Mouse (Mus musculus): Measurements from ENCODE around the gene Rapgef3. TPM values are rescaled to one million over a fixed set of nuclear protein-coding genes. Genes with fewer than 3 reads are reported as not detected.

The Rapgef3 gene
- total RNA-seq (2021): 10 to 100 TPM; 32.7 to 33.4 TPM

DNA sequence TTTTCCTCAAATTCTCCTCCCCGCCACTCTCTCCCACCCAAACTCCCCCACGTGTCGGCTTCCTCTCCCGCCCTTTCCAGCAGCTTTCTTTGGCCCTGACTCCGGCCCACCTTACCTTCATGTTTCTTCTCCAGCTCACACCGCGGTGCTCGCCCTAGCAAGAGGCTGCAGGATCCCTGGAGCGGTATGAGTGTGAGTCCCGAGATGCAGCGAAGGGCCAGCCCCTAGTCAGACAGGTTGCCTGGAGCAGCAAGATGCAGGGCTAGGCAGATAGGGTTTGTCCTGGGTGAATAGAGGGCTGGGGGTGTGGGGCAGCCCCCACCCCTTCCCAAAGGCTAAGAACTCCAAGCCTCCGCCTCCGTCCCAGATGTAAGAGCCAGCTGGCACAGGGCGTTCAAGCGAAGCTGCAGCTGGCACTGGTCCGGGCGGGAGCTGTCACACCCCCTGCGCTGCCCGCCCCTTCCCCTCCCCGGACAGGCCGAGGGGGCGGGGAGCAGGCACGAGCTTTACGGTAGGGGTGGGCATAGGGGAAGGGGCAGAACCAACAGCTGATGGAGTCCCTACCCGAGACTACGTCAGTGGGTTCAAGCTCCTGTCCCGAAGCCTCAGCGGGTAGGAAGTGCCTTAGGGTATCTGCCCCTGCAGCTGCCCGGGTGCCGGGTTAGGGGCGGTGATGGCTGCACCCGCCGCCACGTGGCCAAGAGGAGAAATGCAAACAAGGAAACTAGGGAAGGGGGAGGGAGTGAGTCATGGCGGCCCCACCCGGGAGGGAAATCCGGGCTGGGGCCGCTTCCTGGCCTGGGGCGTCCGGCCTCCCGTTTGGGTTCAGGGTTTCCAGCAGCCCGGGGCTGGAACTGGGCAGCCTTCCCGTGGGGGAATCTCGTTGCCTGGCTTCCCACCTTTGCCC is at the start of gene Rapgef3:
Gene Rapgef3, minus strand, starts transcription at position 693 of the 907 bp plus-strand sequence.
- peak; percentile 90 for DNase-seq

DNA sequence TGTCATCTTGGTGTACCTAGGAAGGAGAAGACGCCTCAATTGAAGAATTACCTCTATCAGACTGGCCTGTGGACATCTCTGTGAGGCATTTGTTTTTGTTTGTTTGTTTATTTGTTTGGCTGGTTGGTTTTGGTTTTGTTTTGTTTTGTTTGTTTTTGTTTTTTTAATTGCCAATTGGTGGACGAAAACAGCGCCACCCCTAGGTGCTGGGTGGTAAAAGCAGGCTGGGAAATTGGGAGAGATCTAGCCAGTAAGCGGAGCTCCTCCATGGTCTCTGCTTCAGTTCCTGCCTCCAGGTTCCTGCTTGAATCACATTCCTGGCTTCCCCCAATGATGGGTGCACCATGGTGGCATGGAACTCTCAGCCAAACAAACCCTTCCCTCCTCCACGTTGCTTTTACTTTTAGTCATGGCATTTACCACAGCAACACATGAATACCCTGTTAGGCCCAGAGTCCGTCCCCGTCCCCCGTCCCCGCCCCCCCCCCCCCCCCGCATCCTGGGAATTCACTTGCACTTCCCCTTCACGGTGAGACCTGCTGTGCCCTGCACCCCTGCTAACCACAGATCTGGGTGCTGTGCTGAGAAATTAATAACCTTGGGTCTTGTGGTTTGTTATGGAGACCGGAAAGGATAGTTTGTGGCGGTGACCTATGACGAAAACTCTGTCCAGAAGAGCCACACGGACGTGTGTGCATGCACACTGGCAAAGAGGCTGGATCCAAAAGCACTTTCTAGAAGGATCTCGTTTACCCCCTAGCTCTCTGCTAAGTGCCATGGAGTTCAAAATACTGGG is 48.6 kb upstream of the Rapgef3 start:
- DNase-seq: no peak

DNA sequence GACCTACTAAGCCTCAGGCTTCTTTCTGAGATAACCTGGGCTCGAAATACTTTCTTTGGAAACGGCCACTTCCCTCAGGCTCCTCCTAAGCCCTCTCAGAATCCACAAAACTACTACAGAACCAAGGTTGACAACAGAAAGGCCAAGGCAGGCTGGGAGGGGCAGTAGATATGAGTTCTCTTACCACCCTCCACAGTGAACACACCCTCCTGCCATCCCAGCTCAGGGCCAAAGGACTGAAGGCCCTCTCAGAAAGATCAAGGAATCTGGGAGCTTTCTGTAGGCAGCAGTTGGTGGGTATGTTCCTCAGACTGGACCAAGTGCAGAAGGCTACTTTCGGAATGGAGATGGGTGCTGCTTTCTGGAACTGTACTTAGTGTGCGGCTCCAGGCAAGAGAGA is 47.5 kb upstream of the Rapgef3 start:
- DNase-seq: no peak

DNA sequence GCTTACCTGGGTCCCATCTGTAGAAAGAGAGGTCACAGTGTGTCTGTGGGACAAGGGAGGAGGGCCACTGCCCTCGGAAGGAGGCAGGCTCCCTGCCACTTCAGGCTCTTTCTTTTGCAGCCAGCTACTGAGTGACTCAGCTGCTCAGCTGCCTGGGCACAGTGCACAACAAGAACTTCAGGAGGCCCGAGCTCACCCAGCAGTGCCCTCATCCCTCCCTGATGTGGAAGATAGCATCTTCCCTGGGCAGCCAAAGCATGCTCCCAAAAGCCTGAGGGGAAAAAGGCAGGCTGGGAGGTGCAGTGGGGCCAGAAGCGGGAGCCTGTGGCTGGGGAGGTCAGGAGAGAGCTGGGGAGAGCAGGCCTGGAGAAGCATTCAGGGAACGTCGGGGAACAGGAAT is 46.9 kb upstream of the Rapgef3 start:
- no peak for DNase-seq

DNA sequence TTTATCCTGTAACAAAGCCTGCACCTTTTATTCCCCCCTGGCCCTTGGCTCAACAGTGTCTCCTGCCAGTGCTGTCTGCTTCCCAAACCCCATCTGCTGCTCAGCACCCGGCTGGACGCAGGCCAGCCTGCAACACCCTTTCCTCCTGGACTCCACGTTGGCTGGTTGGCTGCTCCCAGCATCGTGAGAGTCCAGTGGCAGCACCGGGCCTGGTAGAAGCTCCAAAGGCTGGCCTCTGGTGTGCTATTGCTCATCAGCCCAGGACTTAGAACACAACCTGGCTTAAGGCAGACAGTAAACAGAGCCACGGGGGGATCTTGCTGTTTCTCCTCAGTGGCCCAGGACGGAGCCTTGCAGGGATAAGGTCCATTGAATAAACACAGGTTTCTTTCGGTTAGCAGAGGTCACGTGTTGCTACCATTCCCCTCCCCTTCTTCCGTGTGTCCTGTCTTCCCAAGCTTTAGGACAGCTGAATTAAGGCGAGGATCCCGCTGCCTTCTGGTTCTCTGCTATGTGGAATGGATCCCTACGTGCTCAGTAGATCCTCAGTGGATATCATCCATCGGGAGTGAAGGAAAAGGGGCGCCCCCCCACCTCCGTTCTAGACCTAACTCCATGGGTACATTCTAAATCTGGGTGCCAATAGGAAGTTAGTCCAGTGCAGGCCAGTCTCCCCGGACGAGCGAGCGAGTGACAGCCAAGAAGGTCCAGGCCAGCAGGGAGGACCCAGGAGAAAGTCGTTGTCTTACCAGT is 45.9 kb upstream of the Rapgef3 start:
- peak; percentile 71 for DNase-seq

DNA sequence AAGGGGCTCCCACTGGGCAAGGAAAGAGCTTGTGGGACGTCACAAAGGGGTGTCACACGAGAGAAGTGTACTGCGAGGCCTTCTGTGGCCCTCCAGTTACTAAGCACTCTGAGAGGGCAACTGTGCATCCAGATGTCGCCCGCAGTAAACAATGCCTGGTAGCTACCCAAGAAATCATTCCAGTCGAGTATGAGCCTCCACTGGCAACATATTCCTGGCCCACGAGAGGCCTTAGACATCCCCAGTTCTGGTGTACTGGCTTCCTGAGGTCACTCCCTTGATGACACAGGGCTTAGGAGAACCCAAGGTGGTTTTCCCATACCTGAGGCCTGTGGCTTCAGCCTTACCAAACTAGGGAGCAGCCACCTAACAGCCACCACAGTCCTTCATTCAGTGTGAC is 45.1 kb upstream of the Rapgef3 start:
- no peak for DNase-seq

DNA sequence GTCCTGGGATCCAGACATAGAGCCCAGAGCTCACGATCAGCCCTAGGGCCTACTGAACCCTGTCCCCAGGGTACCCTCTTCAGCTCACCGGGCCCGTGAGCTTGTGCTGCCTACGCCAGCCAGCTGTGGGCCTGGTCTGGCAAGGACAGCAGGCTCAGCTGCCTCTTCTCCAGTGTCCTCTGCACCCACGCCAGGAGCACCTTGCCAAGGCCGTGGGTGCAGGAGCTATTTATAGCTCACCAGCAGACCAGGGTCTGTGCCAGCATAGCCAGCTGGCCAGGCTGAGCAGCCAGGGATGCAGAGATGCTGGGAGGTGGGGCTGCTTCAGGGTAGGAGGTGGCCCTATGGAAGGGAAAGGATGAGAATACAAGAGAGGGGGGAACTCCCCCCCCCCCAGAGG is 44.4 kb upstream of the Rapgef3 start:
- peak; percentile 87 for DNase-seq

DNA sequence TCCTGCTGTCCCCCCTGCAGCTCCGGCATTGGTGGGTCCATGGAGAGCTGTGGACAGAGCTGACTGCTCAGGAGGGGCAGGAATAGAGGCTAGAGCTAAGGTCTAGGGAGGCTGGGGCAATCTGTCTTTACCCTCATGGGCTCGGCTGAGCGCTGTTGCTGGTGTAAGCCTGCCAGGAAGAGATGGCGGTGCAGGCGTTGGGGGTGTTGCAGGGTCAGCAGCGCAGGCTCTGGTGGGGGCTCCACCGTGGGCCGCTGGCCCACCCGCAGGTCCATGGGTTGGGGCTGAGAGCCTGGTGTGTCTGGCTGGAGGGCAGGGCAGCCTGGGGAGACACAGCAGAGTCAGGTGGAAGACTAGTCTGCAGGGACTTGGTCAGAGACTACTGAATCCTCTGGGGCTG is 43.5 kb upstream of the Rapgef3 start:
- DNase-seq: no peak

DNA sequence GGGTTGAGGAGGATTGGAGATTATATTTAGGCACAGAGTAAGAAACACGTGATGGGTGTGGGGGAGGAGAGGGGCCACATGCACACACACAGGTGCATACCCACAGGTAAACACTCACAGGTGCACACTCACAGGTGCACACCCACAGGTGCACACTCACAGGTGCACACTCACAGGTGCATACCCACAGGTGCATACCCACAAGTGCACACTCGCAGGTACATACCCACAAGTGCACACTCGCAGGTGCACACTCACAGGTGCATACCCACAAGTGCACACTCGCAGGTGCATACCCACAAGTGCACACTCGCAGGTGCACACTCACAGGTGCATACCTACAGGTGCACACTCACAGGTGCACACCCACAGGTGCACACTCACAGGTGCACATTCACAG is 42.6 kb upstream of the Rapgef3 start:
- DNase-seq: no peak

DNA sequence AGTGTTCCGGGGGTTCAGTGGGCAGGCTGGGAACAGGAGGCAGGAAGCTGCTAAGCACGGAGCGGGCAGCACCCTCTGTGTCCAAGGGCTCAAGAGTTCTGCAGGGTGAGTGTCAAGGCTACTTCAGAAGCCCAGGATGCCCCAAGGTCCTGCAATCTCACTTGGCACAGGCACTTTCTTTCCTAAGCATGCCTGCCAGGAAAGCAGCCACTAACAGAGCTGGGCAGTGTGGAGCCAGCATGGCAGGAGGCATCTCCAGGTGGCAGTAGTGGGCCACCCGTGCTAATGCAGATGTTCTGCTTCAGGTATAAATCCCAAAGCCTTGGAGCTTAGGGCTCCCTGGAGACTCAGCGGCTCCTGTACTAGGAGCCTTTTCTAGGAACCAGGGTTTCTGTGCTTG is 42.2 kb upstream of the Rapgef3 start:
- DNase-seq: peak; percentile 69

DNA sequence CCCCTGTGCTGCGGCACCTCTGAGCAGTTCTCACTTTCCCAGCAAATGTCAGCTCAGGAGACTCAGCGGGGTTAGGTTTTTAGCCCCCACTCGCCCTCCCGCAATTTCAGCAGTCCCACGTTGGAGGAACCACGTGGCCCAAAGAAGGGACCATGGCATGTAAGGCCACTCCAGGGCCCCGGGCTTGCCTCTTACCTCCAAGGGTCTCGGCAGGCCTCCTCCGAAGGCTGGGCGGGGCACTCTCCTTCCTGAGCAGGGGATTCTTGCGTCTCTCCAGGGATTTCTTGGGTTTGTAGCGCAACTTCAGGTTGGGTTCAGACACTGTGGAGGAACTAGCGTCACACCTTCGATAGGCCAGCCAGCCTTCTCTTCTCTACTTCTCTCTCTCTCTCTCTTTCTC is 41.4 kb upstream of the Rapgef3 start:
- DNase-seq: no peak

DNA sequence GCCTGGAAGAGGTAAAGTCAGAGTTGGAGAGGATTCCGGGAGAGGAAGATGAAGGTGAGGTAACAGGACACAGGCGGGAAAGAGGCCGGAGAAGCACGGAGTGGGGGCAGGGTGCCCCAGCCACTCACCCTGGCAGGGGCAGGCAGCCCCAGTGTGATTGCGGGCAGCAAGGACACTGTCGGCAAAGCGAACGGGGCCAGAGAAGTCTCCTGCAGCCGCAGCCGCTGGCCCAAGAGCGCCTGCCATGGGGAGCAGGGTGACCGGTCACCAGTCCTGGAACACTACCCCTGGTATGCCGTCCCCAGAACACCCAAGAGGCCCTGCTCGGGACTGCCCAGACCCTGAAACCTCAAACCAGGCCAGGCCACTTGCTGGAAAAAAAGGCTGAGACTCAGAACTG is 40.8 kb upstream of the Rapgef3 start:
- DNase-seq: no peak

DNA sequence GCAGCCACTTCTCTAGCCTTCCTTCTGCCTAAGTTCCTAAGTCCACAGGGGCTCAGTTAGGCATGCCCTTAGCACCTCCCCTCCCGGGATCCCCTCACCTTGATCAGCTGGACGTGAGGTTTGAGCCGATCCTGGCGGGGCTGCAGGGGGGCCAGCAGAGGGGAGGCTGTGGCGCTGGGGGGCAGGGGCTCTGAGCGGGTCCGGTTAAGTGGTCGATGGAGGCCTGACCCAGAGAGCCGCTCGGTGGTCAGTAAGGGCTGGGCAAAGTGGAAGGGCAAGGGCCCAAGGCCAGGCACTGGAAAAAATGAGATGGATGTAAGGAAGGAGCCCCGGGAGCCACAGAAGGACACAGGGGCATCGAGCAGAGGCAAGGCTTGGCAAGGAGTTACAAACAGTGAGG is 40.1 kb upstream of the Rapgef3 start:
- DNase-seq: no peak

DNA sequence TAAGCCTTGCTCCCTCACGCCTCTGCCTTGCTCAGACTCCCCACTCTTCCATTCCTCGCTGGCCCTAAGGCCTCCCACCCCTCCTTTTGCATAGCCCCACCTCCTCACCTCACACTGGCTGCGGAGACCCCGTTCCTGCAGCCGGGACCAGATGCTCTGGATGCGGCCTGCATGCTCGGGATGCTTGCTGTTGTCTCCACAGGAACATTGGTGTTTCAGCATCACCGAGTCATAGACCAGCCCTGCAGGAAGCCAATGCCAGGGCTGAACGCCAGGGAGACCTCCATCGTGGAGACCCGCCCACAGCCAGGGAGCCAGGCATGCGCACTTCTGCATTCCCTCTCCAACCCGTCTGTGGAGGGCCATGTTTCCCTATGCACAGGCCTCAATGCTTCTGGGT is 34.8 kb upstream of the Rapgef3 start:
- DNase-seq: no peak

DNA sequence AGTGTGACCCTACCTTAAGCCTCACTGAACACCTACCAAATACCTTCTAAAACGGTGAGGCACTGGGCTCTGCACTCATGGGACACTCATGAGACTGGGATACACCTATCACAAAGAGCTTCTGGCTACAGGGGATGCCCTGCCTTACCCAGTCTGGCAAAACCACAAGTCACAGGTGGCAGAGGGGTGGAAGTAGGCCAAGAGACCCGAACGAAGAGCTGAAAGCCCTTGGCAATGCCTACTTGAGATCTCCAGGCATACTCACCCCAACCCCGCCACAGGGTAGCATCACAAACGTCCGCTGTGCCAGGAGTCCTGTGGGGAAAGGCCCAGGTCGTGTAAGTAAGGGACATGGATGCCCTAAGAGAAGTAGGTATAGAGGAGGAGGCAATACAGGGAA is 34.0 kb upstream of the Rapgef3 start:
- no peak for DNase-seq

DNA sequence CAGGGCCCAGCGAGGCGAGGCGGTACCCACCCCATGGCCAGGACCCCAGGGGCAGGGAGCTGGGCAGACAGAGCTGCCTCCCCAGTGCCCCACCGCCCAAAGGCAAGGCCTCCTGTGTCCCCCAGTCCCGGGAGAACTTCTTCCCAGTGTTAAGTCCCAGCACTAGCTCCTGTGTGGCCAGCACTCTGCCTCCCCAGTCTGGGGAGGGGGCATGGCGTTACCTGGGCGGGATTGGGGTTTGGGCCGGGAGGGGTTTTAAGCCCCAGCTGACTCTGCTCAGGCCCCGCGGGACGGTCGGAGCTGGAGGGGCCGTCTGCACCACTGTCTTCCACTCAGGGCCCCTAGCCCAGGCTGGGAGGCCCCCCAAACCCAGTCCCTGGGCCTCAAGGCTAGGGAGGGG is 33.1 kb upstream of the Rapgef3 start:
- DNase-seq: no peak

DNA sequence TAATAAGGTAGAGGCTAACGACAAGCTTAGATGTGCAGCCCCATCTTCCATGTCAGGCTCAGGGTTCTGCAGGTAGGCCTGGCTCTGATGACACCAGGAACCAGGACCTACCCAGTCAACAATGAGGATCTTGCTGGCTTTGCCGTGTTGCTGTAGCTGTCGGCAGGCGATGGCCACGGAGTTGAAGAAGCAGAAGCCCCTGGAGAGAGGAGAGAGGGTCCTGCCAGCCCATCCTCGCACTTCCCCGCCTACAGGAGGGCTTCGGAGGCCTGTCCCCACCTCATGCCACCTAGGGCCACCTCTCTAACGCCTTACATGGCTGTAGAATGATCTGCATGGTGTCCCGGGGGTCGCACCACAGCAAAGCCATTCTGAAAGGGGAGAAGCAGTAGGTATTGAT is 31.7 kb upstream of the Rapgef3 start:
- no peak for DNase-seq

DNA sequence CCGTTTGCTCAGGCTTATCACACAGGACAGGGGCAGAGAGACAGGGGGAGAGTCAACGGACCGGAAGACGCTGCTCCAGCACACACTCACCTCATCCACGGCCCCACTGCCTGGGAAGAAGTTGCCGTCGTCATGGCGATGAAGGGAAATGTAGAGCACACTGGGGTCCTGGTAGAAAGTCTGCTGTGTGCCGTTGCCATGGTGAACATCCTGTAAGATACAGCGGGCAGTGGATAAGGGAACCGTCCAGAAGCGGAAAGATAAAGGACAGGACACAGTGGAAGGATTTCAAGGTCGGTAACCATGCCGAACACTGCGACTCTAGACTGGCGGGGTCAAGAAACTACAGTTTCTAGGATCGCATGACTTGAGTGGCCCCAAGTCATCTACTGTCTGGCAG is 30.4 kb upstream of the Rapgef3 start:
- no peak for DNase-seq

DNA sequence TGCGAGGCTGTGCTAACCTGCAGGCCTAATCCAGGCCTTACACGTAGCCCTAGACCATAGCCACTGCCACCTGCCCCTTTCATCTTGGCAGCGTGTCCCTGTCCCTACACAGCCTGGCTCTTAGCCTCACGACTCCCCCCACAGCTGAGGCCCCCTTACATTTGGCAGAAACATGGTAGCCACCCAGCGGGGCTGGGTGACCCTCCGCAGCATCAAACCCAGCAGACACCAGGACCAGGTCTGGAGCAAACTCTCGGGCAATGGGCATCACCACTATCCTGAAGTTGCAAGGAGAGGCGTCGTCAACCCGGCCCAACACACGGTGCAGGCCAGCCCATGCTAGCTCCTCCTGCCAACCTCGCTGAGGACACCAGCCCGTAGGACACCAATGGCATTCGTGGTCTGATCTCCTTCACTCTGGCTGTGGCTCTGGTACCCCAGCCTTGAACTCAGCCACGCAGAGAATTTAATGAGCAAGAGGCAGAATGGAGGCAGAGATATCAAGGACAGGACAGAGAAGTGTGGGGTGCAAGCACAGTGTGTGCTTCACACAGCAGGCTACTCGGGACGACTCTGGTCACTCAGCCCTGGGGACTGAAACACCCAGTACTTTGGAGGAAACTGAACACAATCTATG is 29.0 kb upstream of the Rapgef3 start:
- DNase-seq: no peak

DNA sequence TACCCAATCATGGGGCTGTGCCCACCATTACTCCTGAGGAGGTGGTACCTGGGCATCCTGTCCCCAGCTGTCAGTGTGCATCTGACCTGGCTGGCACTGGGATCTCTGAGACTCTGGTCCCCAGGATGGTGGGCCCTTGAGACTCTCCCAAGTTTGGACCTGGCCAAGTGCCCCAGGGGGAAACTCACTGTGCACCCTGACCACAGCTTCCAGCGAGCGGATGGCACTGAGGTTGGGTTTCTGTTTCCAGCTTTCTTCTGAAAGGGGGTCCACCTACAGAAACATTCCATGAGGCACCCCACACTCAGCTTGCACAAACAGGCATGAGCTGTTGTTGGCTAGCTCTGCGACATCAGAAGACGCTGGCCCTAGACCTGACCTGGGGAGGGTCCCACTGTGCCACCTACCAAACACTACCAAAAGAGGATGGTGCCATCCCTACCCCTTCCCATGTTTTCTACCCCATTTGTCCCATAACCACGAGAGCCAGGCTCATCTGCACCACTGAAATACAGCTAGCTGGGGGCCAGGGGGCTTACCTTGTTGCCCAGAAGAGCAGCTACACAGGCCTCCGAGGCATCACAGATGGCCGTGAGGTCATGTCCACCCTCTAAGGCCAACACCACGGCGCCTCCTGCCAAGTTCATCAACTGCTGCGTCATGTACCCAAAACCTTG is 27.9 kb upstream of the Rapgef3 start:
- no peak for DNase-seq

DNA sequence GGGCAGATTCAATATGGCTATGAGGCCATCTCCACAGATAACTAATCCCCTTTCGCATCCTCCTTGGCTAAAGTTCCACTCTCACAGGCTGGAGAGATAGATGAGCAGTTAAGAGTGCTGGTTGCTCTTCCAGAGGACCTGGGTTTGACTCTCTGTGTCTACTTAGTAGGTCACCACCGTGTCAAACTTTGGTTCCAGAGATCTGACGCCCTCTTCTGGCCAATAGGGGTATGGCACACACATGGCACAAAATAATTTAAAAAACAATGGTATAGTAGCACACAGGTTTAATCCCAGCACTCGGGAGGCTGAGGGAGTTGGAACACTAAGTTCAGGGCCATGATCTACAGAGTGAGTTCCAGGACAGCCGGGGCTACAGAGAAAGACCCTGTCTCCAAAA is 26.5 kb upstream of the Rapgef3 start:
- DNase-seq: no peak
